Mouse (Mus musculus): Measurements from ENCODE around the gene Bcas3.

DNA sequence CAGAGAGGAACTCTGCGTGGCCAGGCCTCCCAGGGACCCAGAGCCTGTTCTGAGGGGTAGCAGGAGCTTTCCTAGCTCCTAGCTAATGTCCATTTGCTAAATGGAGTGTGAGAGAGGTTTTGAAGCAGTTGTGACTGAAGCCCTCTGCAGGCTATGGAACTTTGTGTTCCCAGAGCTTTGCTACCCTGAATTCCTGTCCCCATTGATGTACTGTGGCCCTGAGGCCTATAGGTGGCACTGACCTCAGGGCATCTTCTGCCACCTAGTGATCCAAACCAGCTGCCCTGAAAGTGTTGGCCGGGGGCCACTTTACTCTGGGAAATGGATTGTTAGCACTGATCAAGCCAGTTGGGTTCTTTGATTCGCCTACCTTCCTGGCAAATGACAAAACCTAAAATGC is 380.6 kb downstream of the Bcas3 start:
- no peak for TF ChIP-seq CTCF (IDR thresholded peaks at IDR 0.05; ENCODE audit: low read depth, low read length)
- no peak for TF ChIP-seq GATA2 (IDR thresholded peaks at IDR 0.05; ENCODE audit: borderline replicate concordance, low read depth, low read length)
- no peak for TF ChIP-seq GATA1 (IDR thresholded peaks at IDR 0.05; ENCODE audit: borderline replicate concordance, low read length)

Measured in G1E (cell line).